Mouse (Mus musculus): ENCODE data around the gene Rsg1. TPM values are rescaled to one million over a fixed set of nuclear protein-coding genes. Genes with fewer than 3 reads are reported as not detected.
A peak's percentile ranks its signal among the peaks of the same experiment; 100 is the strongest.

The Rsg1 gene
- total RNA-seq, 4 experiments from 2014 or later, result 3.3 to 5.0 (median 4.1) TPM

DNA sequence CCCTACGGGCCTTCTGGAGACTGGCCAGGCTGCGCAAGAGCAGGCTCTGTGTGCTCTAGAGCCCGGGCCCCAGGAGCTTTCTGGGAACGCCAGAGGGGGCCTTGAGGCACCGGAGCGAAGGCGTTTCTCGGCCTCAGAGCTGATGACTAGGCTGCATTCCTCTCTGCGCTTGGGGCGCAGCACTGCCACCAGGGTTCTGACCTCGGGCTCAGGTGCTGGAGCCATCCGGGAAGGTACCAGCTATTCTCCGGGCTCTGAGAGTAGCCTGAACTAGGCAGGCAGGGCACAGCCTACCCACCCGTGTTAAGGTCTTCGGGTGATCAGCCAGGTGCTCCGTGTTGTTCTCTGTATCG lies 33.2 kb downstream of the Rsg1 start:
- no peak for DNase-seq (ENCODE audit: low spot score in 2 of 2)

DNA sequence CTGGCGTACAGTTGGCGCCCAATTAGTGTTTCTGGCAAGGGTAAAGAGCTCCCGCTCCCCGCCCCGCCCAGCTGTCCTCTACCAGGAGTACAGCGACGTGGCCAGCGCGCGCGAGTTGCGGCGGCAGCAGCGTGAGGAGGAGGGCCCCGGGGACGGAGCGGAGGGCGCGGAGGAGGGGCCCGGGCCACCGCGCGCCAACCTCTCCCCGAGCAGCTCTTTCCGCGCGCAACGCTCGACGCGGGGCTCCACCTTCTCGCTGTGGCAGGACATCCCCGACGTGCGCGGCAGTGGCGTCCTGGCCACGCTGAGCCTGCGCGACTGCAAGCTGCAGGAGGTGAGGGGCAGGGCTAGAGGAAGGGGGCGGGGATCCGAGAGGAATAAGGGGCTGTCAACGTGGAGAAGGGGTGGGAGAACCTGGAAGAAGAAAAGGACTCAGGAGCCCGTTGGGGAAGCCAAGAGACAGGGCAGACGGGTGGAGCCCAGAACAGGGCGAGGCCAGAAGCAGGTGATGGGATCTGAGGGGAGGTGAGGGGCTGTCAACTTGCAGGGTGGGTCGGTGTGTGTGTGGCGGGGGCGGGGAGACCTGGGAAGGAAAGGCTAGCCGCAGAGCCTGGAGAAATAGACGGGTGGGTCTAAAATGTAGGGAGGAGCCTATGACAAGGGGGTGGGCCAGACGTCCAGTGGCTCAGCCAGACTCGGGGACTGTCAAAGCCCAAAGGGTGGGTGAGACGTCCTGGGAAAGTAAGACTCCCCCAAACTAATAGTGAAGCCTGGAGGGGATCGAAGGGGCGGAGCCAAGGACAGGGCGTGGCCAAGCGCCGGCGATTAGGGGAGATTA lies 34.2 kb downstream of the Rsg1 start:
- DNase-seq (ENCODE audit: low spot score in 2 of 2), result no peak

DNA sequence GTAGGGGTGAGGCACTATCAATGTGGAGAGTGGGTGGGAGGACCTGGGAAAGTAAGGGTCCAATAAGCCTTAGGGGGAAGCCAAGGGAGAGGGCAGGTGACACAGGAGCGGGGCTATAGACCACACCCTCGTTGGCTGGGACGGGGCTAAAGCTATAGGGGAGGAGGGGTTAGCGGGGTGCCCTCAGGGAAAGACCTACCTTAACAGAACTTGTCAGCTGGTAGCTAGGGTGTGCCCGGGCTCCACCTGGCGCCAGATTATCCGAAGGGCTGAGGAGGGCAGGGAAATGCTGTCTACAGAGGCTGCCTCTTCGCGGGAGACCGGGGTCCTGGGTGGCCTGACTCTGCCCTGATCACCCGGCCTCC lies 34.8 kb downstream of the Rsg1 start:
- DNase-seq (ENCODE audit: low spot score in 2 of 2), result no peak

DNA sequence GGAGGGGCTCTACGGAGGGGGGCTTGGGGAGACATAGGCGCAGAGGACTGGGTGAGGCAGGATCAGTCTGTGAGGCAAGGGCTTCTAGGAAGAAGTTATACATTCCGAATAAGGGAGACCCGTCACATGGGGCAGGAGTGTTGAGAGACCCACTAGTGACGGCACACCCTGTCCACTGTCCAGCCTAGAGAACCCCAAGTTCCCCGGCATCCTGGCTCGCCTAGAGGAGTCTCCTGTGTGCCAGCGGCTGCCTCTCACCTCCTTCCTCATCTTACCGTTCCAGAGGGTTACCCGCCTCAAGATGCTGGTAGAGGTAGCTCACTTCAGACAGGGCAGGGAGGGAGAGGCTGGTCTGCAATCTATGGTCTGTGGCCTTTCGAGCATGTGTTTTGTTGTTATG lies 35.6 kb downstream of the Rsg1 start:
- no peak for DNase-seq (ENCODE audit: low spot score in 2 of 2)

DNA sequence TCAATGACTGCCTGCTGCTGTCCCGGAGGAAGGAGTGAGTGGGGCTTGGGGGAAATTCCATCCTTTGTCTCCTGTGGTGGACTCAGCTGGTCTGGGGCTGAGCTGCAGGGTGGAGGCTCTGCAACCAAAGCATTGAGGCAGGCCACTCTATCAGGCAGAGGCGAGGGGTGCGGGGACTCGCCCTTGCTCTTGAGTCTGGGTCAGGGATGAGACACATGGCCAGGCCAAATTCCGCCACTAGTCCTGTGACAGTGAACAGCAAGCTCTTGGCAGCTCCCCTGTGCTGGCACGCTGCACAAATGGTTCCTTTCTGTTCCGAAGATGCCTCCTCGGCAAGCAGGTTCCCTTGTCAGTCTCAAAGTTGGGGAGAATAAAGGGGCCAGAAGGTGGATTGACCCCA lies 37.3 kb downstream of the Rsg1 start:
- no peak for DNase-seq (ENCODE audit: low spot score in 2 of 2)

DNA sequence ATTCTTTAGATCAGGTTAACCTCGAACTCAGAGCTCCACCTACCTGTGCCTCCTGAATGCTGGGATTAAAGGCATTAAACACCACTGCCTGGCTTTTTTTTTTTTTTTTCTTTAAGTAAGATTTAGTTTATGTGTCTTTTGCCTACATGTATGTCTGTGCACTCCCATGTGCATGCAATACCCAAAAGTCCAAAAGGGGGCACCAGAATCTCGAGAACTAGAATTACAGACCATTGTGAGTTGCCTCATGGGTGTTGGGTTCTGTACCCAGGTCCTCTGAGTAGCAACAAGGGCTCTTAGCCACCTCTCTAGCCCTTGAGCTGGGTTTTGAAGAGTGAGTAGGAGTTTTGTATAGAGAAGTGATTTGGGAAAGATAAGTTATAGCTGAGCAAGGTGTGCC lies 38.9 kb downstream of the Rsg1 start:
- DNase-seq (ENCODE audit: low spot score in 2 of 2), result no peak

DNA sequence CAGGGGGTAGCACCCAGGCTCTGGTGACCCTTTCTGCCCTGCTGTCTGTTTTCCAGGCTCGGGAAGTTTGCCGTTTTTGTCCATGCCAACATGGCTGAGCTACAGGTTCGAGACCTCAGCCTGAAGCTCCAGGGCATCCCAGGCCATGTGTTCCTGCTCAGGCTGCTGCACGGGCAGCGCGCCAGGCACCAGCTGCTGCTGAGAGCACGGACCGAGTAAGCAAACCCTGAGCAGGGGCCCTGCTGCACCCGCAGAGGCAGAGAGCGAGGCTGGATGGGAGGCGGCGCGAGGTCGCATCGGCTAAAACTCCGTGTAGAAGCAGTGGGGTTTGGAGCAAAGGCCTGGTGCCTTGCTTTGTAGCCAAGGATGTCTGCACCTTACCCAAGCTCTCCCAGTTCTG lies 40.5 kb downstream of the Rsg1 start:
- no peak for DNase-seq (ENCODE audit: low spot score in 2 of 2)

DNA sequence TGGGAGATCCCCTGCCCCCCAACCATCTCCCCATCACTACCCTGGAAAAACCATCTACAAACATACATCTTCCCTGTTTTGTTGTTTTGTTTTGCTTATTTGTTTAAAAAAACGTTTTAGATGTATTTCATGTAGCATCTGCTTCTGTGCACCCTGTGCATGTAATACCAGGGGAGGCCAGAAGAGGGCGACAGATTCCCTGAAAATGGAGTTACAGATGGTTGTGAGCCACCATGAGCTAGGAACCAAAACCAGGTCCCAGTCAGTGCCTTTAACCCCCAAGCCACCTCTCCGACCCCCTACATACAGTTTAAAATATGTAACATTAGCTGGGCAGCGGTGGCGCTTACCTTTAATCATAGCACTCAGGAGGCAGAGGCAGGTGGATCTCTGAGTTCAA lies 43.7 kb downstream of the Rsg1 start:
- no peak for DNase-seq (ENCODE audit: low spot score in 2 of 2)

DNA sequence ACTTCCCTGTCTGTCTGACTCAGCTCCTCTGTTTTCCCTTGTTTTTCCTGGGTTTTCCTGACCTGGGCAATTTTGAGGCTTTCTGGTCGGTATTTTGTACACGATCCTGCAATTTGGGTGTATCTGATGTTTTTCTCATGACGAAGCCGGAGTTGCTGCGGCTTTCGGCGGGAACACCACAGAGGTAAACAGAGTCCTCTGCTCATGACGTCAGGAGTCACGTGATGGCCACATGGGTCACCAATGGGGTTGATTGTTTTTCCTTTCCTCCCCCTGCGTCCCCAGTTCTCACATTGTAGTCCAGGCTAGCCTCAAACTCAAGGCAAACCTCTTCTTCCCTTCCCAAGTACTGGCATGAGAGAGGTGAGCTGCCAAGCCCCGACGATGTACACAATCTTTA lies 45.7 kb downstream of the Rsg1 start:
- no peak for DNase-seq (ENCODE audit: low spot score in 2 of 2)

DNA sequence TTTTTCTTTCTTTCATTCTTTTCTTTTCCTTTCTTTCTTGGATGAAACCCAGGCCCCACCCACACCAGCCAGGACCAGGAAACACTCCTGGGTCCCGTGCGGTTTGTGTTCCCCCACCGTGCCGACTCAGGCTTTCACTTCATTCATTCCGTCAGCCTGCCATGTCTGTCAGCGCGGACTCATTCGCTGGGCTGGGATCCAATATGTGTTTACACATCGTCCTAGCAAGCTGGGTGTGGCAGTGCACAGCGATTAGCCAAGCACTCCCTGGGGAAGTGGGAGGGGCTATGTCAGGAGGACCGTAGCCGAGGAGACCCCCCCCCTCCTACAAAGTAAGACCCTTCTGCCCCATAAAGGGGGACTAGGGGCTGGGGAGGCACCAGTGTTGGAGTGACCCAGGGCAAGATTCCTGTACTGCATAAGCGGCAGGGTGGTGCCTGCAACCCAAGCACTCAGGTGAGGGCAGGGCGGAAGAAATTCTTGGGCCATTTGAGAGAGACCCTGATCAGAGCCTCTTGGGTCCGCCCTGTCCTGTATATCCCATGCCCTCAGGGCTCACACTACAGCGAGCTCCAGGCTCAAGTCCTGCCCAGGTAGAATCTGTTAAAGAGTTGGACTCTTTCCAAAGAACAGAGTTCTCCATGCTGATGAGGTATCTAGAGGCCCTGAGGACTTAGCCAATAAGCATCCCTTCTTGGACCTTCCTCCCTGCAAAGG lies 46.4 kb downstream of the Rsg1 start:
- DNase-seq (ENCODE audit: low spot score in 2 of 2), result no peak

DNA sequence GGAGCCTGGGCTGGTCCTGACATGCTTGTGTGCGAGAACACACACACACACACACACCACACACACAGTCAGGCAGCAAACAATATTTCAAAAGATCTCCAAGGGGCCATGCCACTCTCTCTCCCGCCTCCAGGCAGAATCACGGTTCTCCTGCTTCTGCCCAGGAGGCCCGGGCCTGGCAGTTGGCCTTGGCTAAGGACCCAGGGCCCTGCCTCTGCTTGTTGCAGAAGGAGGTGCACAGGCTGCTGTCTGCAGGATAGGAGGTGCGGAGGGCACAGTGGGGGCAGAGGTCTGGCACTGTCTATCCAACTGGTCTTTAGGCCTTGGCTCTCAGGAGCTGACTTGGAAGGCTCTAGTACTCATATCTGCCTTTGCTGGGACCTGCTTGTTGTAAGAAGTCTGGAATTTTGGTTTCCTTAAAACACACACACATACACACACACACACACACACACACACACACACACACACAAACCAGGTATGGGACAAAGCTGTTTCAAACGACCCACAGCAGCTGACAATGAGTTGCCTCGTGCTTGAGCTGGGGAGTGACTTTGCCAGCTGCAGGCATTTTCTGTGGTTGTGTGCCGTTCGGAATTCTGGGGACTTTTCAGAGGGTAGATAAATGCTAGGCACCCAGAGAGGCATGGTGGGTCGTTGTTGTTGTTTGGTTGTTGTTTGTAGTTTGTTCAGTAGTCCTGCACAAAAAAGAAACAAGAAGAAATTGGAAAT lies 49.3 kb downstream of the Rsg1 start:
- DNase-seq (ENCODE audit: low spot score in 2 of 2), result no peak

DNA sequence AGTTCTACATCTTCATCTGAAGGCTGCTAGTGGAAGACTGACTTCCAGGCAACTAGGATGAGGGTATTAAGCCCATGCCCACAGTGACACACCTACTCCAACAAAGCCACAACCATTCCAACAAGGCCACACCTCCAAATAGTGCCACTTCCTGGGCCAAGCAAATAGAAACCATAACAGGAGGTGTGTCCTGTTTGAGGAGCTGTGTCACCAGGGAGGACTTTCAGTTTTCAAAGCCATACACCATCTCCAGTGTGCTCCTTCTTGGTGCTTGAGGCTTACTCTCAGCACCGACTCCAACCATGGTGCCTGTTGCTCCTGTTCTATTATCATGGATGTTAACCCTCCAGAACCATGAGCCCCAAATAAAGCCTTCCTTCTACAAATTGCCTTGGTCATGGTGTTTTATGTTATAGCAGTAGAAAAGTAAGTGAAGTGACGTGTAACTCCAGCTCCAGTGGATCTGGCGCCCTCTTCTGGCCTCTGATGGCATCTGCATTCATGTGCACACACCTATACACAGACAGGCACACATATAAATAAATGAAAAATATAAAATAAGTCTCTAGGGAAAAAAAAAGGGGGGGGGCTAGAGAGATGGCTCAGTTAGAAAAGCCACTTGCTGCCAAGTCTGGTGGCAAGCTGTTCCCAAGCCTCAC lies 52.4 kb downstream of the Rsg1 start:
- DNase-seq (ENCODE audit: low spot score in 2 of 2), result no peak

DNA sequence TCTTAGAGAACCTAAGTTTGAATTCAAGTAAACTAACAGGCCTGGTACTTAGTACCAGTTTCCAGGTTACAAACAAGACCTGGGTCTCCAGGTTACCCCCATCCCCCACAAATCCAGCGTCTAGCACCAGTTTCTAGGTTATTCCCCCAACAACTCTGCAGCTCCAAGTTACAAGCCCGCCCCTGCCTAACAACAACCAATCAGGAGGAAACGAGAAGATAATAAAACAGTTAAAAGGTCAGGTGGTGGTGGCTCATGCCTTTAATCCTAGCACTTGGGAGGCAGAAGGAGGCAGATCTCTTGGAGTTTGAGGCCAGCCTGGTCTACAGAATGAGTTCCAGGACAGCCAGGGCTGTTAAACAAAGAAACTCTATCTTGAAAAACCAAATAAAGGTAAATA lies 53.5 kb downstream of the Rsg1 start:
- DNase-seq (ENCODE audit: low spot score in 2 of 2), result no peak

DNA sequence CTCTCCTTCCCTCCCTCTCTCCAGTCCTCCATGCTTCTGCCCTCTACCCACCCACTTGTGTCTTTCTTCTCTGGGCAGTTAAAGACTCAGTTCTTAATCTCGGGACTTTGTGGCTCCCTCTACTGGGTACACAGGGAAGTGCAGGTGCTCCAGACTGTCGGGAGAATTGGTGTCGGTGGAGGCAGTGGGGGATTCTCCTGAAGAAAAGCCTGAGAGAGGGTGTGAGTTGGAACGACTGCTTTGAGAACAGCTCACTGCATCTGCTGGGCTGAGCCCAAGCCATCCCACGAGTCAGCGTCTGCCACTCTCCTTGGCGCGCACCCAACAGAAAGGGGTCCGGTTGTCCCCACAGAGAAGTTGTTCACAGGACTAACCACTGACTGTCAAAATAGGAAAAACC lies 54.1 kb downstream of the Rsg1 start:
- DNase-seq (ENCODE audit: low spot score in 2 of 2), result peak in 1 of 2 experiments; percentile 70

DNA sequence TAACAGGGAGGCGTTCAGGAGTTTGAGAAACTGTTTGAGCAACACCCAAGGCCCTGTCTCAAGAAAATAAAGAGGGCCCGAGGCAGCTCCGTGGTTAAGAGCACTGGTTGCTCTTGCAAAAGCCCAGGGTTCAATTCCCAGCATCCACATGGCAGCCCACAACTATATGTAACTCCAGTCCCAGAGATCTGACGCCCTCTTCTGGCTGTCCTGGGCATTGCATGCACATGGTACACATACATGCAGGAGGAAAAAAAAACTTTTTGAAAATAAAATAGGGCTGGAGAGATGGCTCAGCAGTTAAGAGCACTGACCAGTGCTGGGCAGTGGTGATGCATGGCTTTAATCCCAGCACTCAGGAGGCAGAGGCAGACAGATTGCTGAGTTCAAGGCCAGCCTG lies 54.6 kb downstream of the Rsg1 start:
- DNase-seq (ENCODE audit: low spot score in 2 of 2), result no peak

DNA sequence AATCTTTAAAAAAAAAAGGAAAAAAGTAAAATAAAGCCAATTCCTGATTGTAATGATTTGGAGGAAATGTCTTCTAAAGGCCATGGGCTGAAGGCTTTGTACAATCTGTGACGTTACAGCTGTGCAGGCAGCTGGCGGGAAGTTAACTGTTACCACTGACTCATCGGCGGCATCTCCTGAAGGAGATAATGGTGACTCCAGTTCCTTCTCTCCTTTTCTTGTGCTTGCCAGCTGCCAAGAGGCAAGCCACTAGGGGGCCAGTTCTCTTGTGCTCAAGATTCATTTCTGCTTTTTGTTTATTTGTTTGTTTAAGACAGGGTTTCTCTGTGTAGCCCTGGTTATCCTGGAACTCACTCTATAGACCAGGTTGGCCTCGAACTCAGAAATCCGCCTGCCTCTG lies 55.3 kb downstream of the Rsg1 start:
- no peak for DNase-seq (ENCODE audit: low spot score in 2 of 2)

DNA sequence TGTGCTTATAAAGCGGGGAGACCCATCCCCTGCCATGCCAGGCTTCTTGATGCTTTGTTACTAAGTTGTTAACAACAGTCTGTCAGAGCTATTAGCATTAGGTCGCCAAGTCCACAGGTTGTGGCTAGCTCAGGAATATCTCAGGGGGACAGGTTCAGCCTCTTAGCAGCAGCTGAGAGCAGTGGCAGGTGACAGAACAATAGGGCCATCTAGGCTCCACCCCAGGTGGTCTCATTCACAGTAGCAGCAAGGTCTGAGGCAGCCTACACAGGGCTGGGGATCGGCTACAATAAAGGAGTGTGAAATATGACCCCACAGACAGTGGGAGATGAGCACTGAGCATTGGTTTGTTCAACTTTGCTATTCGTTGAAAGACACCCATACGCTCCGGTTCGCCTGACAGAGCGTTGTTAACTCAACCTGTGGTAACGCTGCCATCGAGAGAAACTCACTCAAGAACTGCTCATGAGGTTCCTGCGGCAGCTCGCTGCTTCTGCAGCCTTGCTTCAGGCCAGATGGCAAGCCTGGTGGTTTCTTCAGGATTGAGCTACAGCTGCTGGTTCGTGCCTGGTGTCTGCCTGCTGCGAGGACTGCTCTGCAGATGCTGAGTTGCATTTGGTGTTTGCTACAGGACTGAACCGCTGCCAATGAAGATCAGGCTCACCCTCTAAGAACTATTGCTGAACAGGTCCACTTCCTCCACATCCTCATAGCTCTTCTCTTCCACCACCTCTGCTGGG lies 56.6 kb downstream of the Rsg1 start:
- DNase-seq (ENCODE audit: low spot score in 2 of 2), result no peak

DNA sequence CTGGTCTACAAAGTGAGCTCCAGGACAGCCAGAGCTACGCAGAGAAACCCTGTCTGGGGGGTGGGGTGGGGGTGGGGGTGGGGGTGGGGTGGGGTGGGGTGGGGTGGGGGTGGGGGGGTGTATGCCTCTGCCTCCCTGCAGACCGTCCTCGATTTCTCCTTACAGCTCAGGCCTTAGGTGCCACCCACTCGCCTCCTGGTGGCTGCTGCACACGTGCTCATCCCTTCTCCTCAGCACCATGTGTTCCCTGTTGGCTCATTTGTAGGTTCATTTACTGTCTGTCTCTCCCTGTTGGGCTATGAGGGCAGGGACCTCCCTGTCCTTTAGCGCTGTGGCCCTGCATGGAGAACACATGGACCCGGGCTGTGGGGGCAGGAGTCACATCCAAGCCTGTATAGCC lies 57.5 kb downstream of the Rsg1 start:
- no peak for DNase-seq (ENCODE audit: low spot score in 2 of 2)

DNA sequence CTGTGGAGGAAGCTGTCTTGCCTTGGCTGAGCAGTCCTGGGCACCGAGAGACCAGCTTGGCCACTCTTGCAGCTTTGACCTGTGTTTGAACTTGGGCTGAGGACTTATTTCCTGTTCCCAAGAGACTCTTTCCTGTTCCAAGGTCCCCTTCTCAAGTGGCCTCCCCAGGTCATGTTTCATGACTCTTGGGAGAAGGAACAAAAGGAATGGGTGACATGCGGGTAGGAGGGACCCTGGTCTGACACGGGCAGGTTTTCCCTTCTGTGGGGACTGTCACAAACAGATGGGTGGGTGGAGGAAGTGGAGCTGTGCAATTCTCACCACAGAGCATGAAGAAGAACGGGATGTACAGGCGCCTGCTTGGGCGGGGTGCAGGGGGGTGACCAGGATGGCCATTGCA lies 58.0 kb downstream of the Rsg1 start:
- DNase-seq (ENCODE audit: low spot score in 2 of 2), result no peak

DNA sequence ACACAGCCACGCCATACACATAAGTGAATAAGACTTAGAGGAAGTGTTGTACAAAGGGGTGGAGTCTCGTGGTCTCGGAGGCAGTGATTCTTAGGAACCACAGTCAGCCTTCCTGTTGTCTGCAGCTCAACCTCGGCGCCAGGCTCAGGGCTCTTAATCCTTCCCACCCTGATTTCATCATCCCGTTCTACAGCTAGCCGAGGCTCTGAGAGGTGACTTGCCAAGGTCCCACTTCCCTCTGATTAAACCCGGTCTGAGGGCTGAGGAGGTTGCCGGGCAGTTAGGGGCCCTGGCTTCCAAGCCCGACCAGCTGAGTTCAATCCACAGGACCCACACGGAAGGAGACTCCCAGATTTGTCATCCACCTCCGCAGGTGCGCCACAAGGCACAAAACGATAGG lies 59.1 kb downstream of the Rsg1 start:
- no peak for DNase-seq (ENCODE audit: low spot score in 2 of 2)

DNA sequence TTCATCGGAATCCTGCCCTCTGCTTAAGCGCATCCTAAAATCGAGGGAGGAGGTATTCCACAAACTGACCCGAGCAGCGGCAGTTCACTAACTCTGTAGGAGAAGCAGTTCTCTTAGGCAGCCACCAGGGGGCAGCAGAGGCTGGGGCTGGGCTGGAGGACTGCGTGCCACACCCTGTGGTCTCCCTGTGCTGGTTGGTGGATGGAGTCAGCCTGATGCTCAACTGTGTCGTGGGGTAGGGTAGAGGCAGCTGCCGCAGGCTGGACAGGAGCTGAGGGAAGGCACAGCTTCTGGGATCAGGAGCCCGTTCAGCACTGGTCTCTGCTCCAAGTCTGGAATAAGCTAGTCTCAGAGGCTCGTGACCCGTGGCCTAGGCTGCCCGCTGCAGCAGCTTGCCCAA lies 59.5 kb downstream of the Rsg1 start:
- DNase-seq (ENCODE audit: low spot score in 2 of 2), result peak; percentile 30 to 52

Measured in left cerebral cortex, adult 8-10 months (tissue).